Mouse (Mus musculus) myocyte (in vitro differentiated cells): ENCODE results near the gene Erg.

Experiments
- CEBPB ChIP-seq: IDR thresholded peaks from 2 replicates; pipeline ENCODE4 v1.6.1; 2011; ENCODE audit warnings: mild to moderate bottlenecking, moderate library complexity; ENCODE audit not compliant: poor library complexity, insufficient read depth, severe bottlenecking
- E2F4 ChIP-seq: IDR thresholded peaks from one replicate; pipeline ENCODE4 v1.6.1; 2011; ENCODE audit warnings: mild to moderate bottlenecking, control low read depth, moderate library complexity; ENCODE audit not compliant: insufficient read depth
- MAX ChIP-seq: IDR thresholded peaks from one replicate; pipeline ENCODE4 v1.6.1; 2011; ENCODE audit warnings: low read depth, mild to moderate bottlenecking, control low read depth
- MYOD1 ChIP-seq, 3 experiments: IDR thresholded peaks; one replicate each; pipeline ENCODE4 v1.6.1; 2011; ENCODE audit warnings: control low read depth in 2 of 3, low read depth in 2 of 3, mild to moderate bottlenecking in 2 of 3, moderate library complexity in 1 of 3; ENCODE audit not compliant: insufficient read length in 2 of 3, control insufficient read depth in 1 of 3
- POLR2A ChIP-seq: IDR thresholded peaks from one replicate; pipeline ENCODE4 v1.6.1; 2011; ENCODE audit warnings: low read depth, mild to moderate bottlenecking, control low read depth, moderate library complexity; ENCODE audit not compliant: insufficient read length
- POLR2AphosphoS2 ChIP-seq: IDR thresholded peaks from one replicate; pipeline ENCODE4 v1.6.1; 2011; ENCODE audit warnings: low read depth, control low read depth; ENCODE audit not compliant: insufficient read length
- REST ChIP-seq: IDR thresholded peaks from one replicate; pipeline ENCODE4 v1.6.1; 2011; ENCODE audit warnings: mild to moderate bottlenecking, control low read depth, moderate library complexity; ENCODE audit not compliant: insufficient read depth, insufficient read length
- SRF ChIP-seq: IDR thresholded peaks from one replicate; pipeline ENCODE4 v1.6.1; 2011; ENCODE audit warnings: low read depth; ENCODE audit not compliant: control insufficient read depth, insufficient read length
- TCF12 ChIP-seq: IDR thresholded peaks from one replicate; pipeline ENCODE4 v1.6.1; 2011; ENCODE audit warnings: mild to moderate bottlenecking, control low read depth; ENCODE audit not compliant: poor library complexity, insufficient read depth, severe bottlenecking
- TCF3 ChIP-seq: IDR thresholded peaks from one replicate; pipeline ENCODE4 v1.6.1; 2011; ENCODE audit warnings: low read depth, control low read depth; ENCODE audit not compliant: insufficient read length
- USF1 ChIP-seq: IDR thresholded peaks from one replicate; pipeline ENCODE4 v1.6.1; 2011; ENCODE audit warnings: low read depth, mild to moderate bottlenecking, control low read depth, moderate library complexity

GRCm38 (mm10) chr16:95467893-95468292, 118.5 kb downstream of the Erg start:
- TF ChIP-seq POLR2A (no peak), MYOD1 (IDR thresholded peaks at IDR 0.05; ENCODE audit: control insufficient read depth in 1 of 3, insufficient read length in 2 of 3, low read depth in 2 of 3) (no peak), E2F4 (no peak), REST (no peak), USF1 (no peak), TCF3 (no peak), TCF12 (no peak), POLR2AphosphoS2 (no peak), CEBPB (no peak), MAX (no peak), SRF (no peak)
